Mouse (Mus musculus) layer of hippocampus, postnatal 25 days (tissue): ENCODE measurements at regions not wholly inside any gene's neighbourhood (a gene's known extent, or its start where the extent isn't known, plus 50 kb on each side); places are given as distances from the start of the nearest gene placed in this dataset.
"Not testable (repeated sequence)": the region's sequence is repeated elsewhere in the genome, so short reads cannot be mapped to it uniquely, and the experiment has no call there.

Experiments used
- DNase-seq, 2 experiments: peaks; one replicate each; pipeline ENCODE4 v3.0.0; 2022; ENCODE audit warnings: mixed read lengths in 2 of 2, low spot score in 1 of 2; ENCODE audit errors: extremely low spot score in 1 of 2

GRCm38 (mm10) chr16:55589382-55589956, 249.2 kb downstream of the Nfkbiz start:
- DNase-seq = no peak

GRCm38 (mm10) chr16:55587138-55587537, 251.6 kb downstream of the Nfkbiz start:
- no peak for DNase-seq

GRCm38 (mm10) chr16:55582906-55583305, 255.8 kb downstream of the Nfkbiz start:
- no peak for DNase-seq

GRCm38 (mm10) chr16:55582029-55582428, 256.7 kb downstream of the Nfkbiz start:
- no peak for DNase-seq

- no peak for DNase-seq
Measured at GRCm38 (mm10) chr16:55580827-55581226, 257.9 kb downstream of the Nfkbiz start.

- no peak for DNase-seq
Measured at GRCm38 (mm10) chr16:55578686-55579085, 260.0 kb downstream of the Nfkbiz start.

GRCm38 (mm10) chr16:55575609-55576283, 263.0 kb downstream of the Nfkbiz start:
- DNase-seq = not testable (repeated sequence)

GRCm38 (mm10) chr16:55571106-55571505, 267.6 kb downstream of the Nfkbiz start:
- no peak for DNase-seq

- no peak for DNase-seq
Measured at GRCm38 (mm10) chr16:55570097-55570496, 268.6 kb downstream of the Nfkbiz start.

GRCm38 (mm10) chr16:55555821-55556535, 258.2 kb upstream of the Zpld1 start:
- DNase-seq = no peak

- no peak for DNase-seq
Measured at GRCm38 (mm10) chr16:55555224-55555623, 257.4 kb upstream of the Zpld1 start.

- DNase-seq = no peak
Measured at GRCm38 (mm10) chr16:55553896-55554295, 256.1 kb upstream of the Zpld1 start.

GRCm38 (mm10) chr16:55551348-55551747, 253.6 kb upstream of the Zpld1 start:
- DNase-seq = no peak

GRCm38 (mm10) chr16:55550649-55551312, 253.0 kb upstream of the Zpld1 start:
- no peak for DNase-seq

GRCm38 (mm10) chr16:55547095-55547494, 249.3 kb upstream of the Zpld1 start:
- no peak for DNase-seq

- no peak for DNase-seq
Measured at GRCm38 (mm10) chr16:55540336-55541015, 242.7 kb upstream of the Zpld1 start.

GRCm38 (mm10) chr16:55539179-55539578, 241.4 kb upstream of the Zpld1 start:
- no peak for DNase-seq

GRCm38 (mm10) chr16:55537548-55537947, 239.8 kb upstream of the Zpld1 start:
- no peak for DNase-seq

GRCm38 (mm10) chr16:55532686-55533085, 234.9 kb upstream of the Zpld1 start:
- DNase-seq = no peak

- no peak for DNase-seq
Measured at GRCm38 (mm10) chr16:55530844-55531243, 233.1 kb upstream of the Zpld1 start.

GRCm38 (mm10) chr16:55527680-55528079, 229.9 kb upstream of the Zpld1 start:
- DNase-seq = no peak
